Mouse (Mus musculus) heart, embryonic 14.5 days (tissue): Measurements from ENCODE around the gene Rarb. TPM values are rescaled to one million over a fixed set of nuclear protein-coding genes. Genes with fewer than 3 reads are reported as not detected.

Experiments
- ATAC-seq: fragments of 200-750 bp; cut with Nextera tagmentation; 2 replicates; pipeline ENCODE4 v1.8.0; 2017; ENCODE audit warnings: low read depth, moderate TSS enrichment; ENCODE audit not compliant: insufficient number of reproducible peaks, insufficient read depth, low FRiP score
- H3K27ac ChIP-seq, 2 experiments: fragments of 200-500 bp in 1 of 2; fragments of 300-500 bp in 1 of 2; sonication (generic) in 1 of 2; replicated peaks in 1 of 2; 2 replicates each; pipeline ENCODE4 v1.5.1; 2012 to 2014; ENCODE audit warnings: low read depth in 2 of 2, low read length in 2 of 2, control low read depth in 1 of 2, mild to moderate bottlenecking in 1 of 2, mixed read lengths in 1 of 2; ENCODE audit not compliant: control insufficient read depth in 1 of 2, insufficient read depth in 1 of 2
- H3K27me3 ChIP-seq: fragments of 300-500 bp; sonication (generic); 2 replicates; pipeline ENCODE4 v1.6.1; 2014; ENCODE audit warnings: mild to moderate bottlenecking, low read length, control low read depth; ENCODE audit not compliant: control insufficient read depth, insufficient read depth
- H3K36me3 ChIP-seq: fragments of 300-500 bp; sonication (generic); 2 replicates; pipeline ENCODE4 v1.6.1; 2014; ENCODE audit warnings: mild to moderate bottlenecking, control low read depth, low read length, mixed read lengths; ENCODE audit not compliant: control insufficient read depth, insufficient read depth
- H3K4me1 ChIP-seq, 2 experiments: fragments of 200-500 bp in 1 of 2; fragments of 300-500 bp in 1 of 2; sonication (generic) in 1 of 2; 2 replicates each; pipeline ENCODE4 v1.6.1; 2012 to 2014; ENCODE audit warnings: low read length in 2 of 2, control low read depth in 1 of 2, mixed read lengths in 1 of 2; ENCODE audit not compliant: control insufficient read depth in 2 of 2, insufficient read depth in 2 of 2
- H3K4me2 ChIP-seq: fragments of 300-500 bp; sonication (generic); 2 replicates; pipeline ENCODE4 v1.6.1; 2014; ENCODE audit warnings: mild to moderate bottlenecking, low read length
- H3K4me3 ChIP-seq, 2 experiments: fragments of 200-500 bp in 1 of 2; fragments of 300-500 bp in 1 of 2; sonication (generic) in 1 of 2; 2 replicates each; pipeline ENCODE4 v1.5.1; 2012 to 2014; ENCODE audit warnings: low read length in 2 of 2, mild to moderate bottlenecking in 2 of 2, control low read depth in 1 of 2, low read depth in 1 of 2, moderate library complexity in 1 of 2; ENCODE audit not compliant: control insufficient read depth in 1 of 2, insufficient read depth in 1 of 2
- H3K9ac ChIP-seq: fragments of 300-500 bp; sonication (generic); 2 replicates; pipeline ENCODE4 v1.6.1; 2014; ENCODE audit warnings: mild to moderate bottlenecking, low read length
- H3K9me3 ChIP-seq: fragments of 300-500 bp; sonication (generic); 2 replicates; pipeline ENCODE4 v1.6.1; 2016; ENCODE audit warnings: low read length, control low read depth; ENCODE audit not compliant: control insufficient read depth
- WGBS: fragments of 180-500 bp; shearing (Covaris S2); extraction: QIAGEN DNeasy Blood & Tissue Kit; methylation state at CpG from one replicate; pipeline ENCODE4 v1.1.7; 2014; 5-methylcytosine and 5-hydroxymethylcytosine counted together
- polyA plus RNA-seq: library from polyadenylated mRNA; unstranded; fragments of >200 nt; fragmentation: Nextera tagmentation; extraction: Ambion mirVana; gene quantifications from 2 replicates; pipeline ENCODE4 v1.2.1, GENCODE M21; 2014

Rarb gene
- polyA plus RNA-seq, 1 experiment from 2014 or later: 14.5 TPM

GRCm38 (mm10) chr14:16574925-16575721, 243.8 kb downstream of the Rarb start:
- Histone ChIP-seq H3K4me1 (peaks cover 6 to 20% of the 10 kb centered on the region in 2 experiments), H3K36me3 (no peaks in the 10 kb centered on the region), H3K27ac (peak overlapping the region; percentile 97 to 99), H3K9ac (peak overlapping the region; percentile 92), H3K4me3 (peak overlapping the region; percentile 76 to 97), H3K9me3 (no peaks in the 10 kb centered on the region), H3K27me3 (no peaks in the 10 kb centered on the region), H3K4me2 (peak overlapping the region; percentile 86)
- under 1% methylated on average over 52 of the region's 52 CpGs for WGBS
- ATAC-seq: peak; percentile 85

- Histone ChIP-seq H3K4me2 (peak overlapping the region; percentile 86), H3K9ac (peak overlapping the region; percentile 92), H3K4me1 (peaks cover 10 to 28% of the 10 kb centered on the region in 2 experiments), H3K9me3 (no peaks in the 10 kb centered on the region), H3K27me3 (no peaks in the 10 kb centered on the region), H3K36me3 (no peaks in the 10 kb centered on the region), H3K4me3 (peak overlapping the region; percentile 76 to 97), H3K27ac (peak overlapping the region; percentile 97 to 99)
- no peak for ATAC-seq
- WGBS: 20% methylated on average over 6 of the region's 6 CpGs
Observed at GRCm38 (mm10) chr14:16573475-16574171, 245.3 kb downstream of the Rarb start.

GRCm38 (mm10) chr14:16572755-16573340, 246.1 kb downstream of the Rarb start:
- Histone ChIP-seq H3K9me3 (no peaks in the 10 kb centered on the region), H3K27me3 (no peaks in the 10 kb centered on the region), H3K27ac (peak overlapping the region; percentile 20 to 39; a peak in 3 of 4 replicates), H3K4me1 (peaks cover 10 to 28% of the 10 kb centered on the region in 2 experiments), H3K9ac (peak overlapping the region; percentile 92), H3K36me3 (no peaks in the 10 kb centered on the region), H3K4me3 (peak overlapping the region; percentile 76 to 97), H3K4me2 (peak overlapping the region; percentile 86)
- WGBS: 4% methylated on average over 8 of the region's 8 CpGs
- ATAC-seq: no peak

- no peaks in the 10 kb centered on the region for H3K27me3 ChIP-seq
- no peak overlapping the region for H3K4me2 ChIP-seq
- no peak overlapping the region for H3K9ac ChIP-seq
- no peak overlapping the region for H3K27ac ChIP-seq
- no peak for ATAC-seq
- no peak overlapping the region for H3K4me3 ChIP-seq
- peaks cover 9 to 35% of the 10 kb centered on the region in 2 experiments for H3K4me1 ChIP-seq
- H3K9me3 ChIP-seq: no peaks in the 10 kb centered on the region
- H3K36me3 ChIP-seq: no peaks in the 10 kb centered on the region
- WGBS: 34% methylated on average over 7 of the region's 7 CpGs
Observed at GRCm38 (mm10) chr14:16569506-16570001, 249.4 kb downstream of the Rarb start.

GRCm38 (mm10) chr14:16566920-16567319, 252.0 kb downstream of the Rarb start:
- no peak for ATAC-seq
- Histone ChIP-seq H3K9ac (no peak overlapping the region), H3K27ac (no peak overlapping the region), H3K4me2 (no peak overlapping the region), H3K4me1 (peaks cover 9 to 31% of the 10 kb centered on the region in 2 experiments), H3K9me3 (no peaks in the 10 kb centered on the region), H3K36me3 (no peaks in the 10 kb centered on the region), H3K27me3 (no peaks in the 10 kb centered on the region), H3K4me3 (no peak overlapping the region)
- 64% methylated on average over 1 of the region's 1 CpGs for WGBS

GRCm38 (mm10) chr14:16563912-16564311, 255.0 kb downstream of the Rarb start:
- no peak overlapping the region for H3K27ac ChIP-seq
- H3K4me3 ChIP-seq: no peak overlapping the region
- H3K27me3 ChIP-seq: no peaks in the 10 kb centered on the region
- H3K4me2 ChIP-seq: no peak overlapping the region
- no peaks in the 10 kb centered on the region for H3K36me3 ChIP-seq
- 77% methylated on average over 2 of the region's 2 CpGs for WGBS
- no peak for ATAC-seq
- no peaks in the 10 kb centered on the region for H3K9me3 ChIP-seq
- H3K9ac ChIP-seq: no peak overlapping the region
- H3K4me1 ChIP-seq: peaks cover 9 to 27% of the 10 kb centered on the region in 2 experiments

GRCm38 (mm10) chr14:16561496-16562170, 257.3 kb downstream of the Rarb start:
- no peaks in the 10 kb centered on the region for H3K27me3 ChIP-seq
- H3K36me3 ChIP-seq: no peaks in the 10 kb centered on the region
- no peak for ATAC-seq
- H3K4me1 ChIP-seq: peaks cover 22 to 46% of the 10 kb centered on the region in 2 experiments
- 89% methylated on average over 6 of the region's 6 CpGs for WGBS
- no peaks in the 10 kb centered on the region for H3K9me3 ChIP-seq
- no peak overlapping the region for H3K4me3 ChIP-seq
- no peak overlapping the region for H3K4me2 ChIP-seq
- H3K9ac ChIP-seq: no peak overlapping the region
- no peak overlapping the region for H3K27ac ChIP-seq
